Comparison of ENCODE assay signal across 9 mouse cellular contexts in the genomic region with DNA sequence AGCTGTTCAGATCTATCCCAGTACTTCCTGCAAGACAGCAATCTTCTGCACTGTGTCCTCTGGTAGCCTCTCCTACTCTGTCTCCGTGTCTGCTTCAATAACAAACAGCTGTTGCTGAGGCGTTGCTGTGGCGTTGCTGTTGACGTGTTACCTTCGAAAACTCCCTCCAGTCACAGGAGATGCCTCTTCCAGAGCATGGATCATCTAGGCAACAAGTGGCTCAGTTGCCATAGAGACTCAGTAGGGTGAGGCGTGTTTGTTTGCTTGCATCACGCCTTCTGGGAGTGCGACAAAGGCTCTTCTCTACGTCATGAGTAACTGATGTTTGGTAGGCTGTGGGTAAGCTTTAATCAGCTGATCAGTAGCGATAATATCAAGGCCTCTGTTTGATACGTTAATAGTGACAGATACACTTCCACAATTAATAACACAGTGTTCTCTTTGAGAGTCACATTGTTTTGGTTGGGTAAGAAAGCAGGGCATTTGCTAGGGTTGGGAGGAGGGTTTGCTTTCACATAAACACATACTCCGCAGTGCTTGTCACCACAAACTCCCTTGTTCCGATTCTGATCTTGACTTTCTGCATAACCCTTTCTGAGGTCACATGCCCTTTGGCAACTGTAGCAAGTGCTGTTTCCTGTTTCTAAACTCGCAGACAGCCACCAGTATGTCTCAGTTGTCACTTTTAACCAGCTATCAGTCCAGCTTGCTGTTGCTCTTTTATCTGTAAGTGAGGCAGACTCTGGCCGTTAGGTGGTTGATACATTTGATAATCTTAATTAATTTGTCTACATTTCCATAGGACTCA. TPM values are rescaled to one million over a fixed set of nuclear protein-coding genes. Genes with fewer than 3 reads are reported as not detected.
DNase-seq lines count a peak whose midpoint lies in the region; ATAC-seq lines count a peak whose summit lies in the region.
"Had no signal": no experiment of that assay in that cellular context is flagged by ENCODE, and none has a peak within 500 bp of the region (broad histone marks: within the 10 kb centered on the region; RNA-seq: fewer than 3 reads in every experiment).

No protein-coding gene starts in this region.

- peak; percentile 19 for DNase-seq in embryo, embryonic 10 days (ENCODE audit: low spot score)
- no peak for DNase-seq in embryo, embryonic 9.5 days (ENCODE audit: extremely low spot score)
- DNase-seq in A20 (ENCODE audit: low read depth, low spot score): peak; percentile 57
- peak; percentile 5 for DNase-seq in embryonic facial prominence, embryonic 11.5 days (ENCODE audit: low spot score)
- peak; percentile 24 to 26 for DNase-seq in kidney, adult 8-10 months
- DNase-seq in lung, postnatal 4 days: peak; percentile 37 to 55
- peak; percentile 40 to 77 for DNase-seq in thymus, adult 18-20 months
- no peak for DNase-seq in urinary bladder, postnatal 4 days (ENCODE audit: low spot score in 2 of 2)

- no peak overlapping the region for H3K9ac ChIP-seq in embryonic facial prominence, embryonic 11.5 days (replicated peaks; ENCODE audit: low read length)
- H3K9ac ChIP-seq: hindbrain, embryonic 15.5 days had no signal

- H3K4me1 ChIP-seq in embryonic facial prominence, embryonic 11.5 days (ENCODE audit: control insufficient read depth, insufficient read depth, low read length): no peaks in the 10 kb centered on the region
- H3K4me1 ChIP-seq: hindbrain, embryonic 15.5 days had no signal

- no peak overlapping the region for H3K27ac ChIP-seq in embryonic facial prominence, embryonic 11.5 days (replicated peaks; ENCODE audit: low read depth, low read length)
- H3K27ac ChIP-seq: hindbrain, embryonic 15.5 days had no signal

- no peaks in the 10 kb centered on the region for H3K27me3 ChIP-seq in embryonic facial prominence, embryonic 11.5 days (ENCODE audit: control insufficient read depth, insufficient read depth, low read length)
- H3K27me3 ChIP-seq: hindbrain, embryonic 15.5 days had no signal

- no peaks in the 10 kb centered on the region for H3K36me3 ChIP-seq in embryonic facial prominence, embryonic 11.5 days (replicated peaks; ENCODE audit: control insufficient read depth, insufficient read depth, low read depth, low read length)
- H3K36me3 ChIP-seq: hindbrain, embryonic 15.5 days had no signal

- 56% methylated on average over 15 of the region's 15 CpGs for WGBS in embryonic facial prominence, embryonic 11.5 days

- H3K4me3 ChIP-seq in embryonic facial prominence, embryonic 11.5 days (ENCODE audit: low read depth, low read length): no peak overlapping the region
- H3K4me3 ChIP-seq: hindbrain, embryonic 15.5 days had no signal

- H3K9me3 ChIP-seq in embryonic facial prominence, embryonic 11.5 days (replicated peaks; ENCODE audit: control insufficient read depth, low read length): no peaks in the 10 kb centered on the region
- H3K9me3 ChIP-seq: hindbrain, embryonic 15.5 days had no signal

- ATAC-seq in embryonic facial prominence, embryonic 11.5 days (replicated peaks; ENCODE audit: insufficient number of reproducible peaks, low FRiP score, low TSS enrichment, low read depth): no peak

- no peak overlapping the region for H3K4me2 ChIP-seq in embryonic facial prominence, embryonic 11.5 days (ENCODE audit: low read depth, low read length)
- H3K4me2 ChIP-seq: hindbrain, embryonic 15.5 days had no signal

RNA-seq across cellular contexts. Expression of gene Tnfaip3, which starts 46.8 kb away (rescaled TPM):
- 2.2 and 2.3 TPM in 2 replicates for polyA plus RNA-seq in embryonic facial prominence, embryonic 11.5 days (2014; fragmentation: Nextera tagmentation; extraction: Ambion mirVana)

Comparison
In these comparisons a context has a peak if more than half of its experiments do, and no peak if none do; other contexts are left out.
1. DNase-seq: peak in embryo, embryonic 10 days (single experiment), A20 (single experiment), embryonic facial prominence, embryonic 11.5 days (single experiment), kidney, adult 8-10 months (2 of 2), lung, postnatal 4 days (2 of 2) and thymus, adult 18-20 months (2 of 2); none in embryo, embryonic 9.5 days (single experiment) and urinary bladder, postnatal 4 days (0 of 2).